Mouse (Mus musculus) B cell, adult 2 months (primary cell): ENCODE results near the gene Slc22a2.
A peak's percentile ranks its signal among the peaks of the same experiment; 100 is the strongest.
"Not testable (repeated sequence)": the region's sequence is repeated elsewhere in the genome, so short reads cannot be mapped to it uniquely, and the experiment has no call there.

Source experiments
- DNase-seq, 2 experiments: peaks; one replicate each; pipeline ENCODE4 v3.0.0; 2022

The Slc22a2 gene

DNA sequence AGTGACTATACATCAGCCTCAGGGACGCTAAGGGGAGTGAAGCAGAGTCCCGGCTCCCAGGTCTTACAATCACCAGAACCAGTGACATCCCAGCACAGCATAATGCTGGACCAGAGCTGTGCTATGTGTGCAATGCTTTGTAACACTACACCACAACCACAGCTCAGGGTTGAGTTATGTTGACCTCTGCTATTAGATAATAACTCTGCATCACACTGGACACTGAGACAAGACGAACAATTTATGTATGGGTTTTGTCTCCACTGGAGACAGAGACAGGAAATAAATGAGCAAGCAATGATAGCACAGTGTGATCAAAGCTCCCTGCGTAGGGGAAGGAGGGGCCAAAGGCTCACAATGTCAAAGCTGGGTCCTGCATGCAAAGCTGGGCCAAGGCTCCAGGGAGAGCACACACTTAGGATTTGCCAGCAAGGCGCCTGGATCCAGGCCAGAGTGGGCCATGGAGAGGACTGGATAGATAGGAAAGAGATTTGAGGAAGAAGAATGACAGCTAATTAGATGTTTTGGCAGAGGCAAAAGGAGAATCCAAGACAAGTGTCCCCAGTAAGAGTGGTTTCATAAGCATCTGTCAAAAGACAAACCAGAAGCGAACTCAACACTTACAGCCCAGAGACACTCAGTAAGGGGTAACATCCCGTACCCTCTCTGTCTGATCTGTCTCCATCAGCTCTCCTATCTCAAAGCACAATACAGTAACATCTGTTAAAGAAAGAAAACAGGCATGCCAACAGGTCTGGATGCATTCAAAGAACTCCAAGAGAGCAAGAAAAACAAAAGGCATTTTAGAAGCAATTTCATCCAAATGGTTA, 48.1 kb downstream of the Slc22a2 start:
- DNase-seq, result no peak

DNA sequence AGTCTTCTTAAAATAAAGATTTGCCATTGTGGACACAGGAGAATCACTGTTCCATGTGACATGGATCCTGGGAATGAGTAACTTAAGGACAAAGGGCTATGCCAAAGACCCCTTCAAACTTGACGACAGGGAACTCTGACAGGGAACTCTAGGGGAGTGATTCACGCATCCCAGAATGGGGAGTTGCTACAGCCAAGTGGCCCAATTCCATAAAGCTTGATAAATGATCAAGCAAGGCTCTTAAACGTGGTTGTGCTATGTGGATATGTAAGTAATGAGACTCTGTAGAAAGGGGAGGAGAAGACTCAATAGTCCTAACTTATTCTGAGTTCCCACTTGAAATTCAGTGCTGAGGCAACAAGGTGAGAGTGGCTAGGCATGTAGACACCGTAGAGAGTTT, 50.9 kb downstream of the Slc22a2 start:
- DNase-seq, result no peak

DNA sequence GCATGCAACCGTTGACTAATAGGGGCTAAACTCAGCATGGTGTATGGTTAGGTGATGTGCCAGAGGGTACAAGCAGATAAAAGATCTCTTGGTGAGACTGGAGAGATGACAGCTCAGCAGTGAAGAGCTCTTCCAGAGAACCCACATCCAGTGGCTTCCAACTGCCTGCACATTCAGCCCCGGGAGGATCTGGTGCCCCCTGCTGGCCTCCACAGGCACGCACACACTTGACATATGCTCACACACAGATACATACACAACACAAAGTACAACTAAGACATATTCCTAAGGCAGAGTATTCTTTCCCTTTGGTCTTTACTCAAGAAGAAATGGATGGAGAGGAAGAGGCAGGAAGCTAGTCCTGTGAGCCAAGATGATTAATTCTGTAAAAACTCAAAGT, 55.7 kb downstream of the Slc22a2 start:
- no peak for DNase-seq

DNA sequence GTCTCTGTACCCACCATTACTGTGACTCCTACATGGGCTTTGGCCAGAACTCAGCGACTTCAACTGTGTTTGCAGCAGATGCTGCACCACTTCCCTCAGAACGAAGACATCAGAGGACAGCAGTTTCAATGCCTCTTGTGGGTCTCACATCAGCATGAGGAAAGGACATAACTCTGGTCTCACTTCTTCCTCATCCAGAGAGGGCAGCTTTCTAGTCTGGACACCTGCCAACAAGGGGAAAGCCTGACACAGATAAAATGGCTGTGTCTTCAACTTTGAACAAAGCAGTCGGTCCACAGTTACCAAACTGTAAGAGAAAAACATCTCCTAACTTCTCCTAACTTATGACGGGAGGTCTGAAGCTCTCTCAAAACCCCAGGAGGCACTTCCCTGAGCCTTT, 57.2 kb downstream of the Slc22a2 start:
- DNase-seq, result no peak

DNA sequence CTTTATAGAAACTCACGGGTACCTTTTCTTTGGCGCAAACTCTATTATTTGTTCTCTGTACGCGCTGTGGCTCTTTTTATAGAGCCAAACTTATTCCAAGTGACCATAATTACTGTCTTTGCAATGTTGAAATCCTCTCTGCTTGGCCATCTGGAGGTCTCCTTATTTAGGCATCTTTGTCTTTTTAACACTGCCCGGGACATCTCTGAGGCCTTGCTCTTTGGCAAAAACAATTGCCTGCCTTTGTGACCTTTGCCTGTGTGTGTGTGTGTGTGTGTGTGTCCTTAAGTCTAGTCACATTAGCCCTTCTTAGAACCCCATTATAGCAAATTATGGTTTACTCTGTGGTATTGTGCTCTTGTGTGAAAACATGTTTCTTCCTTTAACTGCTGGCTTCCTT, 61.5 kb downstream of the Slc22a2 start:
- no peak for DNase-seq

DNA sequence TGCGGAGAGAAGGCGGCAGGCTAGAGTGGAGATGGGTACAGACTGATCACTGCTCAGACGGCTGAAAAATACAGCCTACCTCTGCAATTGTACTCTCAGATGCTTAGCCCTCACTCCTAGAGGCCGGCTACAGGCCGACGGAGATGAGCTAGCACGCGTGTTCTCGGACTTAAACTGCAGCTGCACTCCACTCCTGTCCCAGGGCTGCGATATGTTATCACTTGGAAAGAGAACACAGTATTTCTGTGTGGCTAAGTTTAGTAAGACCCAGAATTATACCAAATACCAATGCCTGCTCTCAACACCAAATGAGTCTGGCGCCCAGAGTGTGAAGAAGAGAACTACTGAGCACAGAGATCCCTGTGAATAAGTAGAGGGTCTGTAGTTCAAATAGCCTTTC, 68.7 kb downstream of the Slc22a2 start:
- DNase-seq, result no peak

DNA sequence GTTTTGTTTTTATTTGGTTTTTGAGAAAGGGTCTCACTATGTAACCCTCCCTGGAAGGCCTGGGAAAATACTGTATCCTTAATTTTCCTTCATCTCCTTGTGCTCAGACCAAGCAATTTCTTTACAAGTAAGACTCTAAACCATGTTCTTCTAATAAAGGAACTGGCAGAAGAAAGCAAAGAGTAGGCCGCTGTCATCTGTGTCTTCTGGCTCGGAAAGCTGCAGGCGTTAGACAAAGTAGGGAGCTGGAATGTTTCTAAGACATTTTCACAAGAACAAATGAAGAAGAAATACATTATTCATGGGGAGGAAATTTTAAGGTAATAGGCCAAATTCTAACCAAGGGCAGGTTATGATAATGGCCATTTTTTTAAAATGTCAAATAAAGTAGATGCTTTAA, 70.1 kb downstream of the Slc22a2 start:
- no peak for DNase-seq

DNA sequence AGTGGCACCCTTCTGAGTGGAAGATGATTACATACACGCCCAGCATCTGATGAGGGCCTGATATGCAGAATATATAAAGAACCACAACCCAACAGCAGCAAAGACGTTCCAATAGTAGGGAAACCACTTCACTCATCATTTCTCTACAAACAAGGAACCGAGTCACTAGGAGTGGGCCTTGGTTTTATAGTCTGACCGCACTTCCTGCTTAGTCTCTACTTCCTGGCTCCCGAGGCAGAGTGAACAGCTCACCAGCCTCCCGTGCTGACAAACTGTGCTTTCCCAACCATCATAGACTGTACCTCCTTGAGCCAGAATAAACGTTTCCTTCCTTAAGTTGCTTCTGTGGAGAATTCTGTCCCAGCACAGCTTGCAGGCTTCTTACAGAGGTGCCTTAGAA, 71.9 kb downstream of the Slc22a2 start:
- no peak for DNase-seq

DNA sequence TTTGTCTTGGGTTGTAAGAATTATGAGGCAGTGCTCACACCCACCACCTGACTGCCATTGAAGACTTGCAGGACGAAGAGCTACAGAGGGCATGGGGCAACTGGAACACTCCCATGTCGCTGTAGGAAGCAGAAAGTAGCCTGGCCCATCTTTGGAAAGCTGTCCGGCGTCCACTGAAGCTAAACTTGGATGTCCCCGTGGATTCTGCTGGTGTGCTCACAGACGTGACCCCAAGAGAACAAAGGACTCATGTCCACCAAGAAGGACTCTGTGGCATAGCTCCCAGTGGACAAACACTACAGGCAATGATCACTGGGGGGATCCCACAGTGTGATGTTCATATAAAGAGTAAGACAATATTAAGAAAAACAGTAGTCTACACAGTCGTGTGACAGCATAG, 74.9 kb downstream of the Slc22a2 start:
- DNase-seq, result no peak

DNA sequence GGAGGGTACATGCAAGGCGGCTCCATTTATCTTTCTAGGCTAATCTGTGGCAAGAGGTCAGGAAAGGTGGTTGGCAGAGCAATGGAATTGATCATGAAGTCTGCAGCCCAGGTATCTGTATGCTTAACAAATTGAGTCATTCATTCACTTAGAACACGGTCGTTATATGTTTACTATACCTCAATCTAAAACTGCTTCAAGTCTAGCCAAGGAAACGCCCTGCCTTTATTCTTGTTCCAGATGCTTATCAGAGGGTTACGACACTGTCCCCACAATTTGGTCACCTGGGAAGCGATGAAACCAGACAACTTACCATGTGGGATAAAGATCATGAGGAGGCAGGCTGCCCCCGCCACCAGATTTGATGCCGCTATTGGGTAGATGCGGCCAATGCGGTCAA, 75.3 kb downstream of the Slc22a2 start:
- no peak for DNase-seq

DNA sequence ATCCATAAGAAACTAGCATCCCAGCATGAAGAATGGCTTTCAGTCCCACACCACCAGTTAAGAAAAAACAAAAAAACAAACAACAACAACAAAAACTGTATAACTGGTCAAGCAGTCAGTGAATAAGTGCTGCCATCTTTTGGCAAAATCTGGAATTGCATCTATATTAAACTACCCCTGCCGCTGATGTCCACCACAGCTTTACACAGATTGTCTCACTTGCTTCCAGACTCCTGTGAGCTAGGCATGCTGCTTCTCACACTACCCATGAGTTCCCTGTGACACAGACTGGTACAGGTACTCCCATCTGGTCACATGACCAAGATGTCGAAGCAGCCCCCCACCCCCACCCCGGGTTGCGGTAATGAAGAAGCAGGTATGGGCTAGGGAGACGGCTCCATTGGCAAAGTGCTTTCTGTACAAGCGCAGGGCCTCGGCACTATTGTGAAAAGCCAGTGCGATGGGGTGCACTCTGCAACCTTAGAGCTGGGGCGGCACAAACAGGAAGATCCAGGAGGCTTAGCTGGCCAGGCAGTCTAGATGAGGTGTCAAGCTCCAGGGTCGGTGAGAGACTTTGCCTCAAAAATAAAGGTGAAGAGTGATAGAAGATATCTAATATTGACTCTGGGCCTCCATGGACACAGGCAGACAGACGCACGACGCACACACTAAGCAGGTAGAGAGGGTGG, 76.8 kb downstream of the Slc22a2 start:
- DNase-seq, result peak; percentile 10 to 18

DNA sequence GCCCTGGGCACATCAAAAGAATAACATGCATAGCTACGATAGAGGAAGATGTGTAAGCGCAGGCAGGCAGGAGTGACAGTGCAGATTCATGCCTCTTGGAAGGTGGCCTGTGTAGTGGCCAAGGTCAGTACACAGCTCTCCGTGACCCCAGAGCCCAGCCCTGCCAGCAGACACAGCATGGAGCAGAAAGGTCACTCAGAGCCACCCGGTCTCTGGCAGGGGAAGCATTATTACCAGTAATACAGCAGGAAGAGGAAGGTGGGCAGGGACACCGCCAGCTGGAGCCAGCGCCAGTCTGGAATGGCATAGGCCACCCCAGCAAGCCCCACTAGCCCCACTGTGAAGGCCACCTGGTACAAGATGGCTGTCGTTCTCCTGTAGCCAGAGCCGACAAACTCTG, 80.2 kb downstream of the Slc22a2 start:
- no peak for DNase-seq

DNA sequence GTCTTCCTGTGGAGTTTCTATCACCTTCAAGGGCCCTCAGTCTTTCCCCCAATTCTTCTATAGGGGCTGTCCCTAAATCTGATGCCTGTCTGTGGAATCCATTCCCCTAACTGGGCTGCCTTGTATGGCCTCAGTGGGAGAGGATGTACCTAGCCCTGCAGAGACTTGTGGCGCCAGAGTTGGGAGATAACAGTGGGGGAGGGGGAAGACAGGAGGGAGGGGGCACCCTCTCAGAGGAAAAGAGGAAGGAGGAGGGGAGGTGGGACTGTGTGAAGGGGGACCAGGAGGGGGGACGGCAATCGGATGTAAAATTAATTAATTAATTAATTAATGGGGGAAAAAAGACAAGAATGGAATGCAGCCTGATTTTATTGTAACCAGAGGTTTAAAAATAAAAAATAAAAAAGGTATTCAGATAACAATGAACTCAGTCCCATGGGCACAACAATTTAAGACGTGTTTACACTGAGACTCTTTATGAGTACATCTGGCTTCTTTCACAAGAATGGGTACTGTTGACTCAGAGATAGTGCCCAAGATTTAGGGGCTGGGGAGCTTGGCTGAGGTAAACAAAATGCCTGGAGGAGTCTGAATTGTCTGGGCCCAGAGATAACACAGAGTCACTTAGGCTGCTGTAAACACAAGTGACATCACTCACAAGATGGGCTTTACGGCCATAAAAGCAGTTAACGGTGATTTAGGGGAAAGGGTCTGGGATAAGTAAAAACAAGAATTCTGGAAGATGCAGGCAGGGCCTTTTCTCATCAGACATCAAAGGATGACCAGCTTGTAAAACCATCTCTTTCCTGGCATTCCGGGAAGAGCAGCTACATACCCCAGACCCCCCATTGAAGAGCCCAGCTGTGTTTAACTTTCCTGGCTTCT, 84.8 kb downstream of the Slc22a2 start:
- DNase-seq, result no peak

DNA sequence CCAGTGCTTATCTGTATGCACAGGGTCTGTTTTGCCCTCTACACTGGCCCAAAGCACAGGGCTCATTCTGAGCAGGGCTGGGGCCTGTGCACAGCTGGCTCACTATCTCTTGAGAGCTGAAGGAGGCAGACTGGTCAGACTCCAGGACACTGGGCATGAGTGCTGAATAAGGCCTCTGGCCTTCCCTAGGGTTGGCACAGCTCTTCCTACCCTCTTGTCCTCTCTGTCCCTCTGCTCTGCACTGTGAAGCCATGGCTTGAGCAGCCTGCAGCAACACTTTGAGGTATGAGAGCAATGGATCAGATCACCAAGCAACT, 85.4 kb downstream of the Slc22a2 start:
- DNase-seq, result no peak

DNA sequence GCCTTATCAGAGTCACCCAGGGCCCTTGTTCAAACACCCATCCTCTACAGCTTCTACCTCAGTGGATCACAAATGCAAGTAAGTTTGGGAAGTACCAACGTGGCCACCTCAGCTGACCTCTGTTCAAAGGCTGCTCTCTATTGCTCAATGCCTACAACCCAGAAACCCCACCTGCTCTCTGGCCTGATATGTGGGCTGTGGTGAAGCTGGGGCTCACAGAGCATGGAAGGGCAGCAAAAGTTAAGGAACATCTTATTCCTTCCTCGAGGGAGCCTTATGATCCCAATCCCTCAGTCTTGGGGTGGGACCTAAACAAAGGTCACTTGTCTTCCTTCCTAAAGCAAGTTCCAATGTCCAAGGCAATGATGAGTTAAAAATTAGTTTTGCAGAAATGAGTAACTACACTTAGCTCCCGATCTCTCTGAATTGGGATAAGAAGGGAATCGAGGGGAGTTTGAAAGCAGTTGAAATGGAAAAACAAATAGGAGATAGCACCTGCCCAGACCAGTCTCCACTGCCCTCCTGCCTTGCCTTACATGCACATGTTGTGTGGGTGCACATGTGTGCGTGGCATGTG, 87.2 kb downstream of the Slc22a2 start:
- DNase-seq, result no peak

DNA sequence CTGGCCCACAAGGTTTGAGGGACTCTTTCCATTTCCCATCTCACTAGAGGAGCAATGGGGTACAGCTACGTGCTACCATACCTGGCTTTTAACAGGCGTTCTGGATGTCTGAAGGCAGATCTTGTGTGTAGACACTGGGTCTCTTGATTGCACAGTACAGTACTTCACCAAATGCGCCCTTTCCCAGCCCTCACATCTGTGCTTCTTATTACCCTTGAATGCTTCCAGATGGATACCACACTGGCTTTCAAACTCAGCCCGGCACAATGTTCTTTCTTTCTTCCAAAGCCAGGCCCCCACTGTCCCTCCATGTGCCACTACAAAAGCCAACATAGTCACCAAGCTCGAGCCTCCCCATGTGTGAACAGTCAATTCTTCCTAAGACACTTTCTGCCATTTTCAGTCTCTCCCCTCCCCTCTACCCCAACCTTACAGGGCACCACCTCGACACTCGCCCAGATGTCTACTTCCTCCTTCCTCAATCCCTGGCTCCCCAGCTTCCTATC, 88.4 kb downstream of the Slc22a2 start:
- no peak for DNase-seq

DNA sequence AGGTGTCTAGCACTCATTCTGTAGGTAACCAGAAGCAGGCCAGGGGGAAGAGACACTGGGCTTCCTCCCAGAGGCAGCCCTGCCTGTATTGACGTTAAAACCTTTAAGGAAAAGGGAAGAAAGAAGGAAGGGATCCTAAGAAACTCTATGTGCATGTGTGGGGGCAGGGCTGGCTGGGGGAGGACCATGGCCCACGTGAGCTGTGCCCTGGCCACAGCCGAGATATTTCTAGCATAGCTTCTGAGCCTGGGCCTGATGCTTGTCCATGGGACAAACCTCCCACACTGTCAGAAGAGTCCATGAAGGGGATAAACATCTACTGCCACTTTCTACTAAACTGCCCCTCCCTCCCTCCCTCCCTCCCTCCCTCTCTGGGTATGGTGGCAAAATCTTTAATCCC, 89.9 kb downstream of the Slc22a2 start:
- DNase-seq, result no peak

DNA sequence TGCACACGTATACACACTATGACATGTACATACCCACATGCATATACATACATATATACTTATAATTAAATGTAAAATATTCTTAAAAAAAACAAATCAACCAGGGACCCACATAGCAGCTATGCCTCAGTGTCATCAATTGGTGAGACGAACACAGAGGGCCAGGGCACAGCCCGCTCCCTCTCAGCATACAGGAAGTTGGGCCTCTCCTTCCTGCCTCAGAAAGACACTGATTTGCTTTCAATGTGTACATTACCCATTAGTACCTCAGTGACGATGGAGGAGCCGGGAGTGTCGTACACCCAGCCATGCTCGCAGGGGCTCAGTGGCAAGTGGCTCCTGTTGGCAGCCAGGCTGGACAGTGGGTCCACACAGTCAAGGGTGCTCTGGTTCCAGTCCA, 91.0 kb downstream of the Slc22a2 start:
- DNase-seq, result not testable (repeated sequence)

DNA sequence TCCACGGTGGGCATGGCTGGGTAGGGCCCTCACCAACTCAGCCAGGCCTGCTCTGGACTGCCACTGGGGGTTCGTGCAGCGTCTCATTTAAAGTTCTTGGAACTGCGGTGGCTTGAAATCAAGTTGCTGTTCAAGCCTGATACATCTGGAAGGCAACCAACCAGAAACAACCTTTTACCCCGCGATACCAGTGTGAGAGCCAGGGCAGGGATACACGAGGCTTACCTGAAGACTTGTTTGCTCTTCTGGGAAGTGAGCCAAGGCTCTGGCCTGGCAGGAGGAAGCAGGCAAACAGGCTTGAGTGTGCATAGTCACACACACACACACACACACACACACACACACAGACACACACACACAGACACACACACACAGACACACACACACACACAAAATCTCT, 91.7 kb downstream of the Slc22a2 start, which contains the start of gene Slc22a1:
Slc22a1 (minus strand) TSS at position 184 of the 400 bp plus-strand sequence.
- DNase-seq, result no peak

DNA sequence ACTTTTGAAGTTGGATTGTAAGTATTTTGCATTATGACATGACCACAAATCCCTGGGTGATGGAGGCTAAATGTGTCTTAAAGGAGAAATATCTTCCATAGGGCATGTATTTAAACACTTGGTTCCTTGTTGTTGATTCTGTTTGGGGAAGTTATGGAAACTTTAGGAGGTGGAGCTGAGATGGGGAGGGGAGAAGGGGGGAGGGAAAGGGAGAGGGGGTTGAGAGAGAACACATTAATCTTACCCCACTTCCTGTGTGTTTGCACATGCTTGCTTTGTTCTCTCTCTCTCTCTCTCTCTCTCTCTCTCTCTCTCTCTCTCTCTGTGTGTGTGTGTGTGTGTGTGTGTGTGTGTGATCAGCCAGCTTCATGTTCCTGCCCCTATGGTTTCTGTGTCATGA, 93.2 kb downstream of the Slc22a2 start:
- no peak for DNase-seq
